Mouse (Mus musculus): Measurements from ENCODE around the gene Crybb3. TPM values are rescaled to one million over a fixed set of nuclear protein-coding genes. Genes with fewer than 3 reads are reported as not detected.
A peak's percentile ranks its signal among the peaks of the same experiment; 100 is the strongest.

Gene Crybb3
- polyA plus RNA-seq (2016; fragmentation: Nextera tagmentation; extraction: Ambion mirVana): 0.95 and 1.1 TPM in 2 replicates

GRCm38 (mm10) chr5:113081439-113081838, at the start of gene Crybb3:
Gene Crybb3, minus strand, starts transcription at chr5:113081584.
- no peak within 1 kb of the TSS for H3K9ac ChIP-seq
- WGBS: 91% methylated on average over 8 of the region's 8 CpGs
- no peak for ATAC-seq (ENCODE audit: low FRiP score)

GRCm38 (mm10) chr5:113128426-113128825, 47.0 kb upstream of the Crybb3 start:
- no peak overlapping the region for H3K4me2 ChIP-seq
- 76% methylated on average over 4 of the region's 4 CpGs for WGBS
- no peak for ATAC-seq (ENCODE audit: low FRiP score)
- no peaks in the 10 kb centered on the region for H3K36me3 ChIP-seq (replicated peaks)
- no peak overlapping the region for H3K27ac ChIP-seq
- peaks cover 15% of the 10 kb centered on the region for H3K4me1 ChIP-seq
- no peak overlapping the region for H3K9ac ChIP-seq
- no peaks in the 10 kb centered on the region for H3K27me3 ChIP-seq
- no peaks in the 10 kb centered on the region for H3K9me3 ChIP-seq
- no peak overlapping the region for H3K4me3 ChIP-seq (replicated peaks)

More at GRCm38 (mm10) chr5:113081439-113081838, at the start of gene Crybb3:
- Histone ChIP-seq H3K4me2 (no peak within 1 kb of the TSS), H3K4me1 (no peaks in the 10 kb centered on the region), H3K36me3 (replicated peaks) (no peaks in the 10 kb centered on the region), H3K27ac (no peak within 1 kb of the TSS), H3K9me3 (no peaks in the 10 kb centered on the region), H3K27me3 (no peaks in the 10 kb centered on the region), H3K4me3 (replicated peaks) (no peak within 1 kb of the TSS)

- Histone ChIP-seq H3K27me3 (no peaks in the 10 kb centered on the region), H3K4me3 (replicated peaks) (no peak overlapping the region), H3K36me3 (replicated peaks) (no peaks in the 10 kb centered on the region), H3K9ac (no peak overlapping the region), H3K27ac (no peak overlapping the region), H3K4me1 (peaks cover 12% of the 10 kb centered on the region), H3K4me2 (no peak overlapping the region), H3K9me3 (no peaks in the 10 kb centered on the region)
- 97% methylated on average over 12 of the region's 12 CpGs for WGBS
- no peak for ATAC-seq (ENCODE audit: low FRiP score)
These were observed 45.1 kb upstream of the Crybb3 start for GRCm38 (mm10) chr5:113126476-113126875.

- H3K27ac ChIP-seq: no peak overlapping the region
- no peak for ATAC-seq (ENCODE audit: low FRiP score)
- WGBS: 78% methylated on average over 10 of the region's 10 CpGs
These were observed 42.3 kb upstream of the Crybb3 start for GRCm38 (mm10) chr5:113123693-113124092.

GRCm38 (mm10) chr5:113122326-113123054, 41.1 kb upstream of the Crybb3 start:
- Histone ChIP-seq H3K27me3 (no peaks in the 10 kb centered on the region), H3K27ac (no peak overlapping the region), H3K4me2 (no peak overlapping the region), H3K4me3 (replicated peaks) (no peak overlapping the region), H3K9me3 (no peaks in the 10 kb centered on the region), H3K4me1 (peaks cover 36% of the 10 kb centered on the region), H3K9ac (no peak overlapping the region), H3K36me3 (replicated peaks) (no peaks in the 10 kb centered on the region)
- no peak for ATAC-seq (ENCODE audit: low FRiP score)
- 58% methylated on average over 12 of the region's 12 CpGs for WGBS

More at GRCm38 (mm10) chr5:113123693-113124092, 42.3 kb upstream of the Crybb3 start:
- no peaks in the 10 kb centered on the region for H3K36me3 ChIP-seq (replicated peaks)
- peaks cover 33% of the 10 kb centered on the region for H3K4me1 ChIP-seq
- no peak overlapping the region for H3K9ac ChIP-seq
- H3K4me3 ChIP-seq (replicated peaks): no peak overlapping the region
- H3K9me3 ChIP-seq: no peaks in the 10 kb centered on the region
- H3K4me2 ChIP-seq: no peak overlapping the region
- H3K27me3 ChIP-seq: no peaks in the 10 kb centered on the region

GRCm38 (mm10) chr5:113121591-113121875, 40.1 kb upstream of the Crybb3 start:
- Histone ChIP-seq H3K4me3 (replicated peaks) (no peak overlapping the region), H3K36me3 (replicated peaks) (no peaks in the 10 kb centered on the region), H3K27ac (no peak overlapping the region; the same call in 1 of the 2 replicates), H3K4me2 (no peak overlapping the region), H3K4me1 (peaks cover 42% of the 10 kb centered on the region), H3K9ac (no peak overlapping the region), H3K27me3 (no peaks in the 10 kb centered on the region), H3K9me3 (no peaks in the 10 kb centered on the region)
- WGBS: 77% methylated on average over 6 of the region's 6 CpGs
- no peak for ATAC-seq (ENCODE audit: low FRiP score)

- no peak for ATAC-seq (ENCODE audit: low FRiP score)
- H3K36me3 ChIP-seq (replicated peaks): no peaks in the 10 kb centered on the region
- H3K4me1 ChIP-seq: peaks cover 42% of the 10 kb centered on the region
- no peak overlapping the region for H3K4me3 ChIP-seq (replicated peaks)
- H3K27me3 ChIP-seq: no peaks in the 10 kb centered on the region
- H3K9ac ChIP-seq: no peak overlapping the region
- no peaks in the 10 kb centered on the region for H3K9me3 ChIP-seq
- 45% methylated on average over 15 of the region's 15 CpGs for WGBS
- no peak overlapping the region for H3K4me2 ChIP-seq
- H3K27ac ChIP-seq: 0 out of 2 replicates have a peak overlapping the region, but pooled peaks have one; percentile 69
These were observed 39.6 kb upstream of the Crybb3 start for GRCm38 (mm10) chr5:113120741-113121590.

- Histone ChIP-seq H3K4me3 (replicated peaks) (no peak overlapping the region), H3K9ac (0 out of 2 replicates have a peak overlapping the region, but pooled peaks have one; percentile 2), H3K9me3 (no peaks in the 10 kb centered on the region), H3K27ac (peak overlapping the region; percentile 69), H3K36me3 (replicated peaks) (no peaks in the 10 kb centered on the region), H3K4me1 (peaks cover 42% of the 10 kb centered on the region), H3K27me3 (no peaks in the 10 kb centered on the region), H3K4me2 (no peak overlapping the region)
- ATAC-seq (ENCODE audit: low FRiP score): no peak
- WGBS: 42% methylated on average over 13 of the region's 13 CpGs
These were observed 38.6 kb upstream of the Crybb3 start for GRCm38 (mm10) chr5:113119861-113120465.

GRCm38 (mm10) chr5:113119291-113119690, 37.9 kb upstream of the Crybb3 start:
- Histone ChIP-seq H3K9me3 (no peaks in the 10 kb centered on the region), H3K4me3 (replicated peaks) (no peak overlapping the region), H3K4me2 (no peak overlapping the region), H3K4me1 (peaks cover 48% of the 10 kb centered on the region), H3K36me3 (replicated peaks) (no peaks in the 10 kb centered on the region), H3K9ac (no peak overlapping the region), H3K27ac (peak overlapping the region; percentile 69; the same call in 1 of the 2 replicates), H3K27me3 (no peaks in the 10 kb centered on the region)
- no peak for ATAC-seq (ENCODE audit: low FRiP score)
- 85% methylated on average over 9 of the region's 9 CpGs for WGBS

GRCm38 (mm10) chr5:113118695-113119094, 37.3 kb upstream of the Crybb3 start:
- no peak overlapping the region for H3K27ac ChIP-seq
- no peak overlapping the region for H3K4me3 ChIP-seq (replicated peaks)
- peaks cover 52% of the 10 kb centered on the region for H3K4me1 ChIP-seq
- ATAC-seq (ENCODE audit: low FRiP score): no peak
- no peaks in the 10 kb centered on the region for H3K27me3 ChIP-seq
- no peaks in the 10 kb centered on the region for H3K9me3 ChIP-seq
- H3K4me2 ChIP-seq: no peak overlapping the region
- H3K9ac ChIP-seq: no peak overlapping the region
- 45% methylated on average over 6 of the region's 6 CpGs for WGBS
- H3K36me3 ChIP-seq (replicated peaks): no peaks in the 10 kb centered on the region

GRCm38 (mm10) chr5:113117361-113117760, 36.0 kb upstream of the Crybb3 start:
- Histone ChIP-seq H3K36me3 (replicated peaks) (no peaks in the 10 kb centered on the region), H3K27me3 (no peaks in the 10 kb centered on the region), H3K4me2 (no peak overlapping the region), H3K4me3 (replicated peaks) (no peak overlapping the region), H3K27ac (no peak overlapping the region), H3K9ac (no peak overlapping the region), H3K4me1 (peaks cover 54% of the 10 kb centered on the region), H3K9me3 (no peaks in the 10 kb centered on the region)
- no peak for ATAC-seq (ENCODE audit: low FRiP score)
- WGBS: 86% methylated on average over 5 of the region's 5 CpGs

GRCm38 (mm10) chr5:113115896-113116295, 34.5 kb upstream of the Crybb3 start:
- 72% methylated on average over 10 of the region's 10 CpGs for WGBS
- H3K4me3 ChIP-seq (replicated peaks): no peak overlapping the region

More at GRCm38 (mm10) chr5:113115896-113116295, 34.5 kb upstream of the Crybb3 start:
- no peak for ATAC-seq (ENCODE audit: low FRiP score)
- H3K4me2 ChIP-seq: no peak overlapping the region
- H3K36me3 ChIP-seq (replicated peaks): no peaks in the 10 kb centered on the region
- H3K4me1 ChIP-seq: peaks cover 48% of the 10 kb centered on the region
- H3K27me3 ChIP-seq: no peaks in the 10 kb centered on the region
- no peaks in the 10 kb centered on the region for H3K9me3 ChIP-seq
- H3K9ac ChIP-seq: no peak overlapping the region
- no peak overlapping the region for H3K27ac ChIP-seq

Measured in forebrain, embryonic 12.5 days (tissue).